Mouse (Mus musculus) cerebellum, adult 2 months (tissue): Measurements from ENCODE around the gene Samd4. TPM values are rescaled to one million over a fixed set of nuclear protein-coding genes. Genes with fewer than 3 reads are reported as not detected.

Source experiments
- DNase-seq, 2 experiments: peaks; one replicate each; pipeline ENCODE4 v3.0.0; 2021
- H3K27ac ChIP-seq: fragments of 200-500 bp; 2 replicates; pipeline ENCODE4 v1.5.1; 2012; ENCODE audit warnings: low read length, control low read depth, inconsistent platforms; ENCODE audit not compliant: insufficient read depth
- H3K27me3 ChIP-seq: fragments of 200-500 bp; 2 replicates; pipeline ENCODE4 v1.6.1; 2012; ENCODE audit warnings: inconsistent platforms, mild to moderate bottlenecking, low read length, moderate library complexity; ENCODE audit not compliant: control insufficient read depth, insufficient read depth
- H3K4me1 ChIP-seq: fragments of 200-500 bp; 2 replicates; pipeline ENCODE4 v1.6.1; 2011; ENCODE audit warnings: low read length; ENCODE audit not compliant: control insufficient read depth, insufficient read depth
- H3K4me3 ChIP-seq: fragments of 200-500 bp; replicated peaks from 2 replicates; pipeline ENCODE3; 2011; ENCODE audit warnings: mild to moderate bottlenecking, low read depth, low read length, control low read depth; ENCODE audit not compliant: insufficient read depth
- CTCF ChIP-seq: fragments of 200-500 bp; IDR thresholded peaks from 2 replicates; pipeline ENCODE4 v1.5.1; 2011; ENCODE audit warnings: low read depth, mild to moderate bottlenecking, control low read depth, low read length, moderate library complexity, borderline replicate concordance; ENCODE audit not compliant: insufficient read depth
- POLR2A ChIP-seq: fragments of 200-500 bp; IDR thresholded peaks from 2 replicates; pipeline ENCODE4 v1.6.1; 2011; ENCODE audit warnings: low read length, control low read depth, borderline replicate concordance; ENCODE audit not compliant: insufficient read depth
- WGBS: fragments of 180-500 bp; shearing (Covaris S2); methylation state at CpG from one replicate; pipeline ENCODE4 v1.1.7; 2018; 5-methylcytosine and 5-hydroxymethylcytosine counted together
- polyA plus RNA-seq: library from polyadenylated mRNA; depleted of rRNA; stranded (reverse); fragments of >200 nt; gene quantifications from 2 replicates; pipeline ENCODE4 v1.2.3, GENCODE M21; 2012

The Samd4 gene
- polyA plus RNA-seq, 1 experiment, result 23.8 TPM

- Histone ChIP-seq H3K27ac (no peak overlapping the region), H3K4me1 (peaks cover 6% of the 10 kb centered on the region), H3K27me3 (no peaks in the 10 kb centered on the region), H3K4me3 (no peak overlapping the region)
- no peak for TF ChIP-seq CTCF
- TF ChIP-seq POLR2A, result no peak
- WGBS, result 93% methylated on average over 3 of the region's 3 CpGs
- DNase-seq, result no peak
Observed at GRCm38 (mm10) chr14:46947644-46948043, 65.0 kb downstream of the Samd4 start.

- Histone ChIP-seq H3K27ac (no peak overlapping the region), H3K27me3 (no peaks in the 10 kb centered on the region), H3K4me3 (no peak overlapping the region), H3K4me1 (peaks cover 4% of the 10 kb centered on the region)
- TF ChIP-seq CTCF (no peak), POLR2A (no peak)
- DNase-seq, result peak; percentile 24 to 37
- 51% methylated on average over 11 of the region's 11 CpGs for WGBS
Observed at GRCm38 (mm10) chr14:46950527-46951384, 68.1 kb downstream of the Samd4 start.

- H3K4me3 ChIP-seq, result no peak overlapping the region
- no peak overlapping the region for H3K27ac ChIP-seq
- WGBS, result 93% methylated on average over 2 of the region's 2 CpGs
Observed at GRCm38 (mm10) chr14:46952264-46952663, 69.6 kb downstream of the Samd4 start.

GRCm38 (mm10) chr14:46955109-46955508 is 72.5 kb downstream of the Samd4 start:
- no peak for DNase-seq
- Histone ChIP-seq H3K27ac (no peak overlapping the region), H3K4me1 (peaks cover 4% of the 10 kb centered on the region), H3K4me3 (no peak overlapping the region), H3K27me3 (no peaks in the 10 kb centered on the region)
- no peak for TF ChIP-seq POLR2A
- TF ChIP-seq CTCF, result no peak
- WGBS, result 57% methylated on average over 2 of the region's 2 CpGs

More at GRCm38 (mm10) chr14:46952264-46952663, 69.6 kb downstream of the Samd4 start:
- Histone ChIP-seq H3K4me1 (peaks cover 4% of the 10 kb centered on the region), H3K27me3 (no peaks in the 10 kb centered on the region)
- TF ChIP-seq POLR2A, result no peak
- DNase-seq, result no peak

- Histone ChIP-seq H3K4me3 (no peak overlapping the region), H3K4me1 (peaks cover 4% of the 10 kb centered on the region), H3K27ac (no peak overlapping the region), H3K27me3 (no peaks in the 10 kb centered on the region)
- no peak for TF ChIP-seq CTCF
- no peak for TF ChIP-seq POLR2A
- WGBS, result 64% methylated on average over 9 of the region's 9 CpGs
- DNase-seq, result no peak
Observed at GRCm38 (mm10) chr14:46955574-46956043, 73.0 kb downstream of the Samd4 start.

- H3K27me3 ChIP-seq, result no peaks in the 10 kb centered on the region
- WGBS, result 64% methylated on average over 7 of the region's 7 CpGs
- H3K4me3 ChIP-seq, result no peak overlapping the region
- peaks cover 2% of the 10 kb centered on the region; the same call in 1 of the 2 replicates for H3K4me1 ChIP-seq
- no peak overlapping the region for H3K27ac ChIP-seq
- no peak for DNase-seq
- TF ChIP-seq CTCF (no peak), POLR2A (no peak)
Observed at GRCm38 (mm10) chr14:46956121-46956520, 73.5 kb downstream of the Samd4 start.

- Histone ChIP-seq H3K27me3 (no peaks in the 10 kb centered on the region), H3K27ac (no peak overlapping the region), H3K4me1 (no peaks in the 10 kb centered on the region), H3K4me3 (no peak overlapping the region)
- 87% methylated on average over 7 of the region's 7 CpGs for WGBS
- no peak for TF ChIP-seq CTCF
- no peak for TF ChIP-seq POLR2A
- no peak for DNase-seq
Observed at GRCm38 (mm10) chr14:46959166-46959721, 76.6 kb downstream of the Samd4 start.

- no peak for DNase-seq
- Histone ChIP-seq H3K4me3 (no peak overlapping the region), H3K27me3 (no peaks in the 10 kb centered on the region), H3K4me1 (no peaks in the 10 kb centered on the region), H3K27ac (no peak overlapping the region)
- 96% methylated on average over 2 of the region's 2 CpGs for WGBS
- TF ChIP-seq POLR2A (no peak), CTCF (no peak)
Observed at GRCm38 (mm10) chr14:46959831-46960230, 77.2 kb downstream of the Samd4 start.
